Mouse (Mus musculus) monocyte, adult 5-6 weeks (primary cell): ENCODE results near the gene Rras. TPM values are rescaled to one million over a fixed set of nuclear protein-coding genes. Genes with fewer than 3 reads are reported as not detected.
"Not testable (repeated sequence)": the region's sequence is repeated elsewhere in the genome, so short reads cannot be mapped to it uniquely, and the experiment has no call there.

Experiments used
- ATAC-seq: fragments of 153-309, 156-312 bp; replicated peaks from 2 replicates; pipeline ENCODE4 v1.8.0; 2017; ENCODE audit warnings: mild to moderate bottlenecking; ENCODE audit not compliant: low TSS enrichment, insufficient number of reproducible peaks, severe bottlenecking, poor library complexity, low FRiP score
- total RNA-seq: library from RNA; stranded (forward); fragments of 200-1000, 200-491, 200-594 nt; gene quantifications from 3 replicates; pipeline ENCODE4 v1.2.3, GENCODE M21; 2017

Gene Rras
- total RNA-seq, 1 experiment from 2014 or later, result 43.0 TPM

GRCm38 (mm10) chr7:45019031-45019571 lies 1.3 kb downstream of the Rras start:
- ATAC-seq, result no peak

GRCm38 (mm10) chr7:45020225-45020624 lies 2.5 kb downstream of the Rras start:
- no peak for ATAC-seq

GRCm38 (mm10) chr7:45023711-45024110 lies 6.0 kb downstream of the Rras start:
- not testable (repeated sequence) for ATAC-seq

GRCm38 (mm10) chr7:45024281-45025248 lies 6.8 kb downstream of the Rras start:
- ATAC-seq, result no peak

- no peak for ATAC-seq
Measured at GRCm38 (mm10) chr7:45025601-45026220, 8.0 kb downstream of the Rras start.

- no peak for ATAC-seq
Measured at GRCm38 (mm10) chr7:45026256-45026655, 8.5 kb downstream of the Rras start.

- no peak for ATAC-seq
Measured at GRCm38 (mm10) chr7:45027761-45028160, 10.0 kb downstream of the Rras start.

- ATAC-seq, result no peak
Measured at GRCm38 (mm10) chr7:45028351-45028750, 10.6 kb downstream of the Rras start.

- no peak for ATAC-seq
Measured at GRCm38 (mm10) chr7:45029995-45030394, 12.2 kb downstream of the Rras start.

- ATAC-seq, result no peak
Measured at GRCm38 (mm10) chr7:45030857-45031256, 13.1 kb downstream of the Rras start.

- no peak for ATAC-seq
Measured at GRCm38 (mm10) chr7:45033722-45034359, 16.1 kb downstream of the Rras start.

- ATAC-seq, result no peak
Measured at GRCm38 (mm10) chr7:45035631-45036030, 17.9 kb downstream of the Rras start.

GRCm38 (mm10) chr7:45036702-45037101 lies 18.9 kb downstream of the Rras start:
- ATAC-seq, result no peak

- peak; percentile 80; the same call in 1 of the 2 replicates for ATAC-seq
Measured at GRCm38 (mm10) chr7:45037720-45038361, 20.1 kb downstream of the Rras start.

GRCm38 (mm10) chr7:45038411-45038810 lies 20.6 kb downstream of the Rras start:
- ATAC-seq, result no peak

- ATAC-seq, result no peak
Measured at GRCm38 (mm10) chr7:45040851-45041250, 23.1 kb downstream of the Rras start.

GRCm38 (mm10) chr7:45043307-45043706 lies 25.5 kb downstream of the Rras start:
- no peak for ATAC-seq

- no peak for ATAC-seq
Measured at GRCm38 (mm10) chr7:45045741-45046140, 28.0 kb downstream of the Rras start.
